Mouse (Mus musculus) MEL (cell line): ENCODE measurements around the gene Nrp1. TPM values are rescaled to one million over a fixed set of nuclear protein-coding genes. Genes with fewer than 3 reads are reported as not detected.

ENCODE experiments used
- DNase-seq: peaks from one replicate; pipeline ENCODE4 v3.0.0; 2011; ENCODE audit warnings: low read depth, low spot score
- H3K27ac ChIP-seq: 2 replicates; pipeline ENCODE4 v1.5.1; 2012; ENCODE audit warnings: low read depth, mild to moderate bottlenecking, control low read depth, low read length, moderate library complexity; ENCODE audit not compliant: control insufficient read depth
- H3K27me3 ChIP-seq, 2 experiments: fragments of 150-350 bp in 1 of 2; sonication (generic) in 1 of 2; 2 replicates each; pipeline ENCODE4 v1.6.1; 2012; ENCODE audit warnings: low read length in 2 of 2, mild to moderate bottlenecking in 2 of 2, improper control_type of control experiment in 1 of 2, moderate library complexity in 1 of 2; ENCODE audit not compliant: insufficient read depth in 2 of 2, control insufficient read depth in 1 of 2
- H3K36me3 ChIP-seq, 2 experiments: 2 replicates each; pipeline ENCODE4 v1.6.1; 2012 to 2014; ENCODE audit warnings: low read length in 2 of 2, improper control_type of control experiment in 1 of 2, inconsistent platforms in 1 of 2, mild to moderate bottlenecking in 1 of 2; ENCODE audit not compliant: insufficient read depth in 2 of 2, control insufficient read depth in 1 of 2
- H3K4me1 ChIP-seq, 2 experiments: fragments of 150-350 bp in 1 of 2; sonication (generic) in 1 of 2; 2 replicates each; pipeline ENCODE4 v1.6.1; 2012; ENCODE audit warnings: low read length in 2 of 2, improper control_type of control experiment in 1 of 2, mild to moderate bottlenecking in 1 of 2; ENCODE audit not compliant: insufficient read depth in 2 of 2, control insufficient read depth in 1 of 2
- H3K4me3 ChIP-seq, 2 experiments: fragments of 150-350 bp in 1 of 2; sonication (generic) in 1 of 2; 2 replicates each; pipeline ENCODE4 v1.5.1; 2012; ENCODE audit warnings: low read depth in 2 of 2, low read length in 2 of 2, mild to moderate bottlenecking in 2 of 2, moderate library complexity in 2 of 2, control low read depth in 1 of 2, improper control_type of control experiment in 1 of 2; ENCODE audit not compliant: control insufficient read depth in 1 of 2, insufficient read depth in 1 of 2
- H3K79me2 ChIP-seq: 2 replicates; pipeline ENCODE4 v1.6.1; 2012; ENCODE audit warnings: mild to moderate bottlenecking, low read length, moderate library complexity; ENCODE audit not compliant: control insufficient read depth, poor library complexity, insufficient read depth
- H3K9ac ChIP-seq: 2 replicates; pipeline ENCODE4 v1.6.1; 2012; ENCODE audit warnings: low read depth, mild to moderate bottlenecking, control low read depth, low read length, moderate library complexity; ENCODE audit not compliant: control insufficient read depth, poor library complexity, severe bottlenecking
- H3K9me3 ChIP-seq: fragments of 150-350 bp; sonication (generic); replicated peaks from 2 replicates; pipeline ENCODE4 v1.6.1; 2012; ENCODE audit warnings: mild to moderate bottlenecking, low read length, improper control_type of control experiment, moderate library complexity; ENCODE audit not compliant: insufficient read depth
- BHLHE40 ChIP-seq: IDR thresholded peaks from 2 replicates; pipeline ENCODE4 v1.6.1; 2012; ENCODE audit warnings: low read depth, mild to moderate bottlenecking, inconsistent platforms, low read length, improper control_type of control experiment, borderline replicate concordance
- CHD1 ChIP-seq: IDR thresholded peaks from 2 replicates; pipeline ENCODE4 v1.6.1; 2012; ENCODE audit warnings: low read depth, mild to moderate bottlenecking, inconsistent platforms, low read length, improper control_type of control experiment
- E2F4 ChIP-seq: IDR thresholded peaks from 2 replicates; pipeline ENCODE4 v1.6.1; 2011; ENCODE audit warnings: low read depth, low read length, improper control_type of control experiment, borderline replicate concordance
- GATA1 ChIP-seq: IDR thresholded peaks from 2 replicates; pipeline ENCODE4 v1.6.1; 2011; ENCODE audit warnings: low read depth, low read length, improper control_type of control experiment
- KAT2A ChIP-seq: conservative IDR thresholded peaks from 2 replicates; pipeline ENCODE4 v1.6.1; 2012; ENCODE audit warnings: low read depth, low read length, improper control_type of control experiment, inconsistent platforms
- MAZ ChIP-seq: IDR thresholded peaks from 2 replicates; pipeline ENCODE4 v1.6.1; 2012; ENCODE audit warnings: low read depth, mild to moderate bottlenecking, inconsistent platforms, low read length, improper control_type of control experiment
- MEF2A ChIP-seq: IDR thresholded peaks from 2 replicates; pipeline ENCODE4 v1.6.1; 2014; ENCODE audit warnings: low read depth, mild to moderate bottlenecking, inconsistent platforms, low read length, improper control_type of control experiment; ENCODE audit not compliant: poor library complexity, insufficient replicate concordance, severe bottlenecking; ENCODE audit errors: extremely low read depth
- MYB ChIP-seq: IDR thresholded peaks from 2 replicates; pipeline ENCODE4 v1.6.1; 2011; ENCODE audit warnings: mild to moderate bottlenecking, low read depth, low read length, improper control_type of control experiment
- MYC ChIP-seq: IDR thresholded peaks from 2 replicates; pipeline ENCODE4 v1.6.1; 2011; ENCODE audit warnings: low read depth, mild to moderate bottlenecking, low read length, improper control_type of control experiment, moderate library complexity
- NELFE ChIP-seq: IDR thresholded peaks from 2 replicates; pipeline ENCODE4 v1.6.1; 2011; ENCODE audit warnings: low read depth, low read length, improper control_type of control experiment
- POLR2A ChIP-seq, 2 experiments: IDR thresholded peaks; 2 replicates each; pipeline ENCODE4 v1.6.1; 2011 to 2012; ENCODE audit warnings: low read length in 2 of 2, mild to moderate bottlenecking in 2 of 2, control low read depth in 1 of 2, improper control_type of control experiment in 1 of 2, low read depth in 1 of 2, moderate library complexity in 1 of 2; ENCODE audit not compliant: control insufficient read depth in 1 of 2, insufficient read depth in 1 of 2, poor library complexity in 1 of 2
- POLR2AphosphoS2 ChIP-seq: IDR thresholded peaks from 2 replicates; pipeline ENCODE4 v1.6.1; 2011; ENCODE audit warnings: low read length, improper control_type of control experiment
- RAD21 ChIP-seq: IDR thresholded peaks from 2 replicates; pipeline ENCODE4 v1.6.1; 2011; ENCODE audit warnings: mild to moderate bottlenecking, low read depth, low read length, improper control_type of control experiment
- SIN3A ChIP-seq: IDR thresholded peaks from 2 replicates; pipeline ENCODE4 v1.6.1; 2012; ENCODE audit warnings: low read length, improper control_type of control experiment, inconsistent platforms
- TCF12 ChIP-seq: IDR thresholded peaks from 2 replicates; pipeline ENCODE4 v1.6.1; 2014; ENCODE audit warnings: low read depth, mild to moderate bottlenecking, inconsistent platforms, low read length, improper control_type of control experiment, moderate library complexity
- UBTF ChIP-seq: IDR thresholded peaks from 2 replicates; pipeline ENCODE4 v1.6.1; 2012; ENCODE audit warnings: low read depth, mild to moderate bottlenecking, inconsistent platforms, low read length, improper control_type of control experiment, moderate library complexity, borderline replicate concordance; ENCODE audit not compliant: insufficient read depth
- USF1 ChIP-seq: IDR thresholded peaks from 2 replicates; pipeline ENCODE4 v1.6.1; 2014; ENCODE audit warnings: low read depth, mild to moderate bottlenecking, inconsistent platforms, low read length, improper control_type of control experiment, moderate library complexity
- ZMIZ1 ChIP-seq: IDR thresholded peaks from 2 replicates; pipeline ENCODE4 v1.6.1; 2012; ENCODE audit warnings: low read depth, mild to moderate bottlenecking, inconsistent platforms, low read length, improper control_type of control experiment, moderate library complexity
- ZNF384 ChIP-seq: IDR thresholded peaks from 2 replicates; pipeline ENCODE4 v1.6.1; 2012; ENCODE audit warnings: low read depth, mild to moderate bottlenecking, inconsistent platforms, low read length, improper control_type of control experiment
- polyA plus RNA-seq, 2 experiments: library from polyadenylated mRNA; stranded (reverse) in 1 of 2; unstranded in 1 of 2; fragments of >175 nt in 1 of 2; fragments of >200 nt in 1 of 2; gene quantifications; 2 replicates each; pipeline versions ENCODE4 v1.2.1 to v1.2.4; 2012; ENCODE audit warnings: low replicate concordance in 2 of 2, low read depth in 1 of 2; ENCODE audit not compliant: insufficient read length in 2 of 2, insufficient read depth in 1 of 2, missing spikeins in 1 of 2
- total RNA-seq: library from RNA; depleted of rRNA; stranded (reverse); fragments of 300-350 nt; gene quantifications from 2 replicates; pipeline ENCODE4 v1.2.3, GENCODE M21; 2012

Gene Nrp1
- total and polyA plus RNA-seq, 3 experiments, result not detected

- Histone ChIP-seq H3K4me3 (no peak overlapping the region), H3K27ac (no peak overlapping the region), H3K36me3 (no peaks in the 10 kb centered on the region), H3K4me1 (no peaks in the 10 kb centered on the region), H3K9me3 (no peaks in the 10 kb centered on the region), H3K27me3 (no peaks in the 10 kb centered on the region), H3K79me2 (no peaks in the 10 kb centered on the region), H3K9ac (no peak overlapping the region)
- TF ChIP-seq SIN3A (no peak), E2F4 (no peak), USF1 (no peak), MEF2A (no peak), MYC (no peak)
- DNase-seq, result no peak
These were observed 4.4 kb upstream of the Nrp1 start for GRCm38 (mm10) chr8:128353999-128354398.

GRCm38 (mm10) chr8:128355091-128355490 lies 3.3 kb upstream of the Nrp1 start:
- DNase-seq, result no peak
- Histone ChIP-seq H3K27ac (no peak overlapping the region), H3K27me3 (no peaks in the 10 kb centered on the region), H3K79me2 (no peaks in the 10 kb centered on the region), H3K9ac (no peak overlapping the region), H3K4me3 (no peak overlapping the region), H3K9me3 (no peaks in the 10 kb centered on the region), H3K4me1 (no peaks in the 10 kb centered on the region), H3K36me3 (no peaks in the 10 kb centered on the region)
- TF ChIP-seq MAZ (no peak), BHLHE40 (no peak), TCF12 (no peak)

- DNase-seq, result no peak
- Histone ChIP-seq H3K4me3 (no peak overlapping the region), H3K9me3 (no peaks in the 10 kb centered on the region), H3K9ac (no peak overlapping the region), H3K36me3 (no peaks in the 10 kb centered on the region), H3K79me2 (no peaks in the 10 kb centered on the region), H3K27ac (no peak overlapping the region), H3K4me1 (no peaks in the 10 kb centered on the region), H3K27me3 (no peaks in the 10 kb centered on the region)
- TF ChIP-seq MYC (no peak), MYB (no peak), MEF2A (no peak), CHD1 (no peak), UBTF (no peak), POLR2AphosphoS2 (no peak), RAD21 (no peak), GATA1 (no peak), NELFE (no peak), KAT2A (no peak), POLR2A (IDR thresholded peaks at IDR 0.05; ENCODE audit: control insufficient read depth in 1 of 2, insufficient read depth in 1 of 2, low read depth in 1 of 2, low read length in 2 of 2, poor library complexity in 1 of 2) (no peak), ZNF384 (no peak), ZMIZ1 (no peak)
These were observed 2.2 kb upstream of the Nrp1 start for GRCm38 (mm10) chr8:128356170-128356569.
